Mouse (Mus musculus): Measurements from ENCODE around the gene Tenm2.

Gene Tenm2

GRCm38 (mm10) chr11:37079403-37079802, 156.4 kb downstream of the Tenm2 start:
- no peak for DNase-seq (ENCODE audit: low spot score in 2 of 2)

DNA sequence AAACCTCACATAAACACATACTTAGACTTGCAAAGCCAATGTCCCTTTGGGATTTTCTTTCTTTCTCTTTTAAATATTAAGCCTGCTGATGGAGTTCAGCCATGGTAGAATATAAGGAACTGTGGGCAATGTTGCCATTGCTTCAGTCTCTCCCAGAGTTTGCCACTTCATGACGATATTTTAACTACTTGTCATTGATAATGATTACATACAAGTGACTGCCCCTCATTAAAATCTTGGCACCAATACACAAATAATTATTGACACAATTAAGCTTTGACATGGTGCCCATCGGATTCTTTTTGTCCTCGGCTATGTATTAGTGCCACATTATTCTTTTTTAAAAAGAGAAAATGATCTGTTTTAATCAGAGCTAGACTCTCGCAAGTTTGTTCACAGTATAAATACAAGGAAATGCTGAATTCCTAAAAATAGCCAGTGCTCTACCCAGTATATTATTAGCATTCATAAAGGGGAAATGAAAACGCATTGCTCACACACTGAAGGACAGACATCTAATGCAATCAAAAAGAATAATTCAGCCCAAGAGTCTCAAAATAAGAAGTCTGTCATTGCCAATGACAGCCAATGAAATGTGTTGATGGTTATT, 158.7 kb downstream of the Tenm2 start:
- no peak for DNase-seq (ENCODE audit: low spot score in 2 of 2)

- DNase-seq (ENCODE audit: low spot score in 2 of 2): no peak
Observed at GRCm38 (mm10) chr11:37075349-37075748, 160.4 kb downstream of the Tenm2 start.

DNA sequence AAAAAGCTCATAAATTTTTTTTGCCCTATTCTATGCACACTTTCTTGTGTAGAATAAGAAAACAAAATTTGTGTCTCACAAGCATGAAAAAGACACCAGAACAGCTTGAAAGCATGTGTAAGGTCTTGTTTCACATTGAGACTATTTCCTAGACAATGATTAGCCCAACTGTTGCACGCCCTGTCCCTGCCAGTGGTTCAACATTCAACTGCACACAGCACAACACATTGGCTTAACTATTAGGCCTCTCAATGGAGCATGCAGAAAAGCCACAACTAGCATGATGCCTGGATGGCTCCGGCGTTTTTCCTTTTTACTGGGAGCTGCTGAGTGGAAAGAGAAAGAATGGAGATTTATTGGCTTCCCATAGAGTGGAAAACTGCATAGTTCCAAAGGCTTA, 170.3 kb downstream of the Tenm2 start:
- DNase-seq (ENCODE audit: low spot score in 2 of 2): no peak

GRCm38 (mm10) chr11:37046671-37047070, 189.1 kb downstream of the Tenm2 start:
- DNase-seq (ENCODE audit: low spot score in 2 of 2): no peak

DNA sequence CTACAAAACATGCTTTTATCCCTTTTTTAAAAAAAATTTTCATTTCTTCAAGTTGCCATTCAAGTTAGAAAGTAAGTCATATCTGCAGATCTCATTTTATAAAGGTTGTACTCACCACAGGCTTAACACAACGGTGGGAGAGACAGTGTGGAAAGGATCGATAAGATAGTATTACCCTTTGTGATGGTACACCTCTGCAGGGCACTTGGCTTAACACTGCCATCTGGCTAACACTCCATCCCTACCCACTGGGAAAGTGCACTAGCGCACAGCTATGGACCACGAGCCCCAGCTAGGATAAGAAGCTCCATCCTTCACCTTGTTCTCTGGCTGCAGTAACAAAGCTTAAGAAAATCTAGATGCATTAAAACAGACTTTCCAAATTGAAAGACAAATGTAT, 194.5 kb downstream of the Tenm2 start:
- DNase-seq (ENCODE audit: low spot score in 2 of 2): no peak

DNA sequence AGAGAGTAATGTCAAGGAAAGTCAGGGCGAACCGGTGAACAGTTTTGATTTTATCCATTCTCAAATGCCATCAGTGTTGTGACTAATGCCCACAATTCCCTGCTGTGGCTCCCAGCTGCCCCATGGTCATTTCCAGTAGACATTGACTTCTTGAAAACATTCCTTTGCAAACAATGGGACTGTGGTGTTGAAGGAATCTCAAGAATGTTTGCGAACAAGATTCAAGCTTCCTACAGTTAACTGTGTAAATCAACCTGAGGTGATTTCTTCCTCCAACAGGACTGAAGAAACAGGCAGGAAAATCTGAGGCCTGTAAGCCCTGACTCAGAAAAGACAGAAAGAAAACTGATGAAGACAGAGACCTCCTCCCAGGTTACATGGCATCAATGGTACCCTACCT, 196.5 kb downstream of the Tenm2 start:
- DNase-seq (ENCODE audit: low spot score in 2 of 2): no peak

GRCm38 (mm10) chr11:37031305-37032055, 204.3 kb downstream of the Tenm2 start:
- no peak for DNase-seq (ENCODE audit: low spot score in 2 of 2)

DNA sequence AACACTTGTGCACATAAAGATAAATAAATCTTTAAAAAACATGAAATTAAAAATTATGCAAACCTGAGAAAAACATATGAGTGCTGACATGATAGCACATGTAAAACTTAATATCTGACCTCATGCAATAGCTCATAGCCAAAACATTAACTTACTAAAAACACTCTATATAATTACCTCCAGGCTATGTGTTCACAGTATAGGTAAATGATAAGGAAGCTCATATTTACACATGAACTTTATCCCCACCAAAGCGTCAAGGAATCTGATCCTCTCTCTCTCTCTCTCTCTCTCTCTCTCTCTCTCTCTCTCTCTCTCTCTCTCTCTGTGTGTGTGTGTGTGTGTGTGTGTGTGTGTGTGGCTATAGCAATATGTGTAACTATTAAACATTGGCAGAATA, 223.9 kb downstream of the Tenm2 start:
- DNase-seq (ENCODE audit: low spot score in 2 of 2): no peak

DNA sequence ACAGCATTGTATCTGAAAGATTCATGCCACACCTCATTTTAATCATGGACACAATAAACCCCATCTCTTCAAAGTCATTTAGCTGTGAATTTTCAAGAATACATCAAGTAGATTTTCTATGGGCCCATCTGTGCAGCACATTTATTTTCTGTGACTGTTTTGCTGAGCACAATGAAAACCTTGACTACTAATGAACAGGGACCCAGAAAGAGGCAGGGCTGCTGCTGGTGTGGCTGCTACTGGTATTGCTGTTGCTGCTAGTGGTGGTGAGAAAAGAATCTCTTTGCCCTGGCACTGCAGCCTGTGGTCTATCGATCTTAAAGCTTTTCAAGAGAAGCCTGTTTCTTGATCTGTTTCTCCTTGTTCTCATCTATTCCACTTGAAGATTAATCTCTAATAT, 226.5 kb downstream of the Tenm2 start:
- DNase-seq (ENCODE audit: low spot score in 2 of 2): no peak

- DNase-seq (ENCODE audit: low spot score in 2 of 2): no peak
Observed at GRCm38 (mm10) chr11:36997668-36998067, 238.1 kb downstream of the Tenm2 start.

- no peak for DNase-seq (ENCODE audit: low spot score in 2 of 2)
Observed at GRCm38 (mm10) chr11:36990895-36991294, 244.9 kb downstream of the Tenm2 start.

DNA sequence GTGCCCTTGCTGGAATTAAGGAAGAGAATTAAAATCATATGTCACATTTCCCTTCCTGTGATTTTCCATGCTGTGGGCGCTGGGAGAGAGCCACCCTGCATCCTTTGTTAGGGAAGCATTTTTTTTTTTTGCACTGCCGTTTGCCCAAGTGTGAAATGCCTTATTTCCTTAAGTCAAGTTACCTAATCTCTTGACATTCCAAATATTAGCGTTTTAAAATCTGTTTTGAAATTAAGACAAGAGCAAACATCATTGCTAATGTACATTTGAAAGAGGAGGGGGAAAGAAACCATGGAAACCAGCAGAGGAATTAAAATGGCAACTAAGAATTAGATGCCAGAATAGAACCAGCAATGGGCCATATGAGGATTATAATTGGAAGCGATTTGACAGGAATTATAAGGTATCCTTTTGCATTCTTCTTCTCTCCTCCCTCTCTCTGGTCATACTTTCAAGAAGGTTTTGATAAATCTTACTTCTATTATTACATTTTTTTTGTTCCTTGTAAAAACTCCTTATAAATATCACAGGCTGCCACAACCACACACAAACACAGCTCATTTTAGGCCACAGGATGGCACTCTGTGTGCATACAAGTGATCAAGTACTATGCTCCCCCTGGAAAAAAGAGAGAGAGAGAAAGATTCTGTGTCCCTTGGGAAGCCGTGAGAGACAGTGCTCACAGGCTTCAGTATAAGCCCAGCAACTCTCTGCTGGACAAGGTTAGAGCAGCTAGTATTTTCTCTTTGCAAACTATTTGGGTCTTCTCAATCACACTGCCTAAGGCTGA, 246.8 kb downstream of the Tenm2 start:
- no peak for DNase-seq (ENCODE audit: low spot score in 2 of 2)

- DNase-seq (ENCODE audit: low spot score in 2 of 2): no peak
Observed at GRCm38 (mm10) chr11:36974142-36974541, 261.6 kb downstream of the Tenm2 start.

DNA sequence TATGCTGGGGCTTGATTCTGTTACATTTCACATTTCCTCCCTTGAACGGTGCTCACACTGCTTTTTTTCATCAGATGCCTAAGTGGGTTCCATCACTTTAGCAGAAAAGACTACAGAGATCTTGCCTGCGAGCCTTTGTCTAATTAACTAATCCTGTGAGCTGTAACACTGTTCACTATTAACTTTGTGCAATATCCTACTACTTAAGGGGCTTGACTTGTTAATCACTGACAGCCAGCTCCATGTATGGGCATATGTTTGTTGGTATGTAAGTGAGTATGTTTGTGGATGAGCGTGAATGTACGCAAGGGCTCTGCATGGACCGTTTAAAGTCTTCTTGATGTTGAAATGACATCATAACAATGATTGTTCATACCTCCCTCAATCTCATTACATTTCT, 277.7 kb downstream of the Tenm2 start:
- DNase-seq (ENCODE audit: low spot score in 2 of 2): no peak

GRCm38 (mm10) chr11:36941429-36941828, 294.3 kb downstream of the Tenm2 start:
- DNase-seq (ENCODE audit: low spot score in 2 of 2): no peak

DNA sequence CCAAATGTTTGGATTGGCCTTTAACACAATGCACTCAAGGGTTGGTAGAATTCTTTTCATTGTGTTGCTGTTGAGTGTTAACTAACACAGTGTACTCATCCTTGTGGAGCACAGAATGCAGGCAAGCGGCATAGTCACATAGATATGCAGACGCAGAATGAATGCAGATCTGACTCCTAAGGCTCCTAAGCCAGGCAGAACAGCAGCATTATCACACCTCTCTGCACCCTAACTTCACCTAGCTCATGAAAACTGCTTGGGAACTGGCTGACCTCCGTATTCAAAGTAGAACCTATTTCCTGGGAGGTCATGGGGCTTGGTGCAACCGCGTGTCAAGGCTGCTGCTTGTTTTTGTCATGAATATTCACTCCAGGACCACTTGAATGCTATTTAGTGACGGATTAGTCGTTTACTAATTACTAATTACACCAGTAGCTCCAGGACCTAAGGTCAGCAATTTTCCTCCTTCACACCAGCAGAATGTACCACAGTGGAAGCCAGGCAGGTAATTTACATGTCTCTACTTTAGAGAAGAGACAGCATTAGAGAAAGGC, 295.1 kb downstream of the Tenm2 start:
- DNase-seq (ENCODE audit: low spot score in 2 of 2): no peak

- no peak for DNase-seq (ENCODE audit: low spot score in 2 of 2)
Observed at GRCm38 (mm10) chr11:36929817-36930216, 305.9 kb downstream of the Tenm2 start.

DNA sequence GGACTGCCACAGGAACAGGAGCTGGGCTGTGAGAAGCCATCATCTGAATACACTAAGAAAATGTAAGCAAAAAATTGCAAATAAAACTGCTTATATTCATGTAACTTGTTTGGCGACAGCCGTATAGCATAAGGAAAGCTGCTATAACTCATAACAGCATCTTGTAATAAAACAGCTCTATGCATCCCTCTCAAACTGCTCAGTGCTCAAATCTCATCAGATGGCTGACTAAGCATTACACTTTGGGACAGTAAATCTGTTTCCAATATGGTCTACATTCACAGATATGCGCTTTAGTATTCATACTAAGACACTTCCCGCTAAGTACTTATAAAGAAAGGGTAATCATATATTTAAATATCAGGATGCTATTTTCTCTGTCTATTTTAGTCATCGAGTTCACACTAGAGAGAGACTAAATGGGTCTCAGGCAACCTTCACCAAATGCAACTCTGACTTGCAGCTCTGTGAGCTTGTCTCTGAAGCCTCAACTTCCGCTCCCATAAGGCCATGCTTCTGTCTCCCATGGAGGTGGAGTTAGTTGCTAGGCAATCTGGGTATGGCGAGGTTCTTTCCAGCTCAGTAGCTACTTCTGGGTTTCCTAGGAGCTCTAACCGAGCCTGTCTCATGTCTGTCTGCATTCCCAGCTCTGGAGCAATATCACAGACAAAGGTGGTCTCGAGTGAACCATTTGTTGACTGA, 308.9 kb downstream of the Tenm2 start:
- DNase-seq (ENCODE audit: low spot score in 2 of 2): no peak

DNA sequence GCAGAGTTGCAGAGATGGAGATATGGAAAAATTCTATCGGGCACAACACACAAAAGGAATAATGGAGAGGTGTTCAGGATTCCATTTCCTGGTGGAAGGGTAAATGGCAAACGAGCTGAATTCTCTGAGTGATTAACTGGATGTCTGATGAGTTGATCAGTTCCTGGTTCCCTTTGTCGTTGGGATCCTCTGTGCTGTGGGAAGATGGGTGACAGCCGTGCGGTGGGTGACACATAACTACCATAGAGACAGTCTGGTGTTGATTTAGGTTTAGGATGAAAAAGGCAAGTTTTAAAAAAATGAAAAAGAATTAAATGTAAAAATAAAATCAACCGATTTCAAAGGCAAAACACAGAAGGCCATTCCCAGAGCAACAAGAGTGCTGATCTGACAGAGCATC, 316.5 kb downstream of the Tenm2 start:
- no peak for DNase-seq (ENCODE audit: low spot score in 2 of 2)

- no peak for DNase-seq (ENCODE audit: low spot score in 2 of 2)
Observed at GRCm38 (mm10) chr11:36911406-36911805, 324.4 kb downstream of the Tenm2 start.

DNA sequence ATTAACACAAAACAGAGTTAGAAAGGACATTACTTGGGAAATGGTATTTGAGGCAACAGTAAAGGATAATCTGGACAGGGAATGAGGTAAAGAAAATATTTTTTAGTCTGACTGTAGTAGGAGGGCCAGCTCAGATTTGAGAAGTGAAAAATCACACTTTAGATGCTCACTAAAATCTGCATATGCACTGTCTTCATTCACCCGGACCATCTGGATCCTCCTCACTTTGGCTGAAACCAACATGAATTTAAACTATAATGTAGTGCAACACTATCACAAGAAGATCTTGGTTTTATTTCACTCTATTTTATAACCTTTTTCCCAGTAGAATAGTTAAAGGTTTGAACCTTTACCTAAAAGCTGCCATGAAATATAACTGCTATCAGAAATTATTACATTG, 326.7 kb downstream of the Tenm2 start:
- DNase-seq (ENCODE audit: low spot score in 2 of 2): no peak
